Mouse (Mus musculus) macrophage (primary cell): ENCODE measurements around the gene Gsta4. TPM values are rescaled to one million over a fixed set of nuclear protein-coding genes. Genes with fewer than 3 reads are reported as not detected.
"Not testable (repeated sequence)": the region's sequence is repeated elsewhere in the genome, so short reads cannot be mapped to it uniquely, and the experiment has no call there.

Experiments used
- H3K27ac ChIP-seq: fragments of 350-480 bp; formaldehyde crosslinking; 2 replicates; pipeline ENCODE4 v1.9.0; 2021
- H3K36me3 ChIP-seq: fragments of 350-480 bp; formaldehyde crosslinking; 2 replicates; pipeline ENCODE4 v1.9.0; 2021; ENCODE audit errors: inconsistent target
- H3K4me3 ChIP-seq: fragments of 350-480 bp; formaldehyde crosslinking; 2 replicates; pipeline ENCODE4 v1.9.0; 2021; ENCODE audit errors: inconsistent target
- H3K79me2 ChIP-seq: fragments of 350-480 bp; formaldehyde crosslinking; 2 replicates; pipeline ENCODE4 v1.9.0; 2021; ENCODE audit errors: inconsistent target
- WGBS: methylation state at CpG from one replicate; pipeline ENCODE4 v1.1.7; 2026; ENCODE audit warnings: inconsistent platforms; ENCODE audit not compliant: missing documents; 5-methylcytosine and 5-hydroxymethylcytosine counted together
- polyA plus RNA-seq: library from polyadenylated mRNA; stranded (reverse); fragments of 250-400 nt; gene quantifications from 3 replicates; pipeline ENCODE4 v1.2.4, GENCODE M21; 2018; ENCODE audit warnings: inconsistent platforms

The Gsta4 gene
- polyA plus RNA-seq, 1 experiment from 2014 or later, result not detected

DNA sequence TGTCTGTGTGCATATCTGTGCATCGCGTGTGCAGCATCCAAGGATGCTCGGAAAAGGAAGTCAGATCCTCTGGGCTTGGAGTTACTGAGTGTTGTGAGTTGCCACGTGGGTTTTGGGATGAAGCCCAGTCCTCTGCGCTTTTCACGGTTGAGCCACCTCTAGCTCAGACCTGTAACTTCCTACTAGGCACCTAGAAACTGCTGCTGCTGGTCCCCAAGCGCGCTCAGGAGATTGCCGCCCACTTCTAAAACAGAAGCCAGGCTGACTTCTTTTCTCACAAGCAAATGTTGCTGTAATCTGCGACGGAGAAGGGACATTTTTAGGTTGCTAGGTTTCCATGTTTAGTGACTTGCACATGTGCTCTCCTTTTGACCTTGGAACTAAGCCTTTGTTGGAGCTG, 12.5 kb downstream of the Gsta4 start:
- no peak overlapping the region for H3K27ac ChIP-seq
- H3K36me3 ChIP-seq, result no peaks in the 10 kb centered on the region
- H3K79me2 ChIP-seq, result no peaks in the 10 kb centered on the region
- WGBS, result 84% methylated on average over 11 of the region's 11 CpGs
- no peak overlapping the region for H3K4me3 ChIP-seq

DNA sequence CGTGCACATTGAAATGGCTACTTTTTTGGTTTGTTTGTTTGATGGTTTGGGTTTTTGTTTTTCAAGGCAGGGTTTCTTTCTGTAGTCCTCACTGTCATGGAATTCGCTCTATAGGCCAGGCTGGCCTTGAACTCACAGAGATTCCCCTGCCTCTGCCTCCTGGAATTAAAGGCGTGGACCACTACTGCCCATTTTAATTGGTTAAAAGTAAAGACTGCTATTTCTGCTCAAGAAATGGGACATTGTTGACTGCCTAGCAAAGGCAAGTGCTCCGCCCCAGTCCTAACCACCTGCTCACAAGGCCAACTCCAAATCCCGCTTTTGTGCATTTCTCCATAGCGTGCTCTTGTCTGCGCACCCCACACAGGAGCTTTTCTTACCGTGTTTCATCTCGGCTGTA, 15.2 kb downstream of the Gsta4 start:
- no peak overlapping the region for H3K4me3 ChIP-seq
- 91% methylated on average over 8 of the region's 9 CpGs for WGBS
- H3K36me3 ChIP-seq, result no peaks in the 10 kb centered on the region

DNA sequence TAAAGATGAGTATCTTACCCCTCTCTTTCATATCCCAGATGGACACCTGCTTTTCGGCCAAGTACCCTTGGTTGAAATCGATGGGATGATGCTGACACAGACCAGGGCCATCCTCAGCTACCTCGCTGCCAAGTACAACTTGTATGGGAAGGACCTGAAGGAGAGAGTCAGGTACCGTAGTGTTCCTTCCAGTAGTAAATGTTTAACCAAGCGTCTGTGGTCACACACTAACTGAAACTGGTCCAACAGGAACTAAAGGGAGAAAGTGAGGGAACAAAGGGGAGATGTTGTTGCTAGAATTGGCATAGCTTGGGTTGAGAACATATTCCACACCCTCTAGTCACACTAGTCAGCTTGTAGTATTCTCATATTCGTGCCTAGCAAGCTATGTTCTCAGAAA, 21.6 kb downstream of the Gsta4 start:
- 75% methylated on average over 6 of the region's 6 CpGs for WGBS
- no peaks in the 10 kb centered on the region for H3K36me3 ChIP-seq
- H3K27ac ChIP-seq, result no peak overlapping the region
- no peak overlapping the region for H3K4me3 ChIP-seq
- no peaks in the 10 kb centered on the region for H3K79me2 ChIP-seq

More for the DNA sequence above, 15.2 kb downstream of the Gsta4 start:
- Histone ChIP-seq H3K27ac (no peak overlapping the region), H3K79me2 (no peaks in the 10 kb centered on the region)

GRCm38 (mm10) chr9:78208956-78209355, 26.4 kb downstream of the Gsta4 start:
- Histone ChIP-seq H3K27ac (no peak overlapping the region), H3K36me3 (no peaks in the 10 kb centered on the region), H3K4me3 (no peak overlapping the region), H3K79me2 (no peaks in the 10 kb centered on the region)
- WGBS, result 78% methylated on average over 4 of the region's 4 CpGs

DNA sequence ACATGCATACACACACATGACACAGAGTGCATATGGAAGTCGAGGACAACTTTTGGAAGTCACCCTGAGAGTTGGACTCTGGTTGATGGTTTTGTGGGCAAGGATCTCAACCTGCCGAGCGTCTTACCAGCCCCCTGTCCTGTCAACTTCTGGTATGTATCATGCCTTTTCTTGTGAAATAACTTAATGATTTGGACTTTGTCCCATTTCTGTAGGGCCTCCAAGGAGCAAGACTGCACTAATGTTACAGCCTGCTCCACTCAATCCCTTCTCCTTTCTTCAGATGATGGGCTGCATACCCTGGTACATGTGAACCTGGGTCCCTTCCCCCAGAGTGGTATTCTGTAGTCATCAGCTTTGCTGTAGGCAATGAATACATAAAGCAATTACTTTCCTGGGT, 27.5 kb downstream of the Gsta4 start:
- no peaks in the 10 kb centered on the region for H3K36me3 ChIP-seq
- H3K79me2 ChIP-seq, result no peaks in the 10 kb centered on the region
- no peak overlapping the region for H3K4me3 ChIP-seq
- no peak overlapping the region for H3K27ac ChIP-seq
- WGBS, result 87% methylated on average over 3 of the region's 3 CpGs

DNA sequence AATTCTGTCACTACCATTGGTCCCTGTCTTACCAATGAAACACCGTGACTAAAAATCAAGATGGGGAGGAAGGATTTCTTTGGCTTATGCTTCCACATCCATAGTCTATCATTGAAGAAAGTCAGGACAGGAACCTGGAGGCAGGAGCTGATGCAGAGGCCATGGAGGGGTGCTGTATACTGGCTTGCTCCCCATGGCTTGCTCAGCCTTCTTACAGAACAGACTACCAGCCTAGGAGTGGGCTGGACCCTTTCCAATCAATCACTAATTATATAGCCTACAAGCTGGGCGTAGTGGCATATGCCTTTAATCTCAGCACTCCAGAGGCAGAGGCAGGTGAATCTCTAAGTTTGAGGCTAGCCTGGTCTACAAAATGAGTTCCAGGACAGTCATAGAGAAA, 28.2 kb downstream of the Gsta4 start:
- no peaks in the 10 kb centered on the region for H3K79me2 ChIP-seq
- no peaks in the 10 kb centered on the region for H3K36me3 ChIP-seq
- H3K4me3 ChIP-seq, result no peak overlapping the region
- no peak overlapping the region for H3K27ac ChIP-seq
- WGBS, result 96% methylated on average over 2 of the region's 2 CpGs

GRCm38 (mm10) chr9:78211521-78211920, 28.9 kb downstream of the Gsta4 start:
- Histone ChIP-seq H3K27ac (no peak overlapping the region), H3K79me2 (no peaks in the 10 kb centered on the region), H3K36me3 (no peaks in the 10 kb centered on the region), H3K4me3 (no peak overlapping the region)
- 98% methylated on average over 3 of the region's 3 CpGs for WGBS

DNA sequence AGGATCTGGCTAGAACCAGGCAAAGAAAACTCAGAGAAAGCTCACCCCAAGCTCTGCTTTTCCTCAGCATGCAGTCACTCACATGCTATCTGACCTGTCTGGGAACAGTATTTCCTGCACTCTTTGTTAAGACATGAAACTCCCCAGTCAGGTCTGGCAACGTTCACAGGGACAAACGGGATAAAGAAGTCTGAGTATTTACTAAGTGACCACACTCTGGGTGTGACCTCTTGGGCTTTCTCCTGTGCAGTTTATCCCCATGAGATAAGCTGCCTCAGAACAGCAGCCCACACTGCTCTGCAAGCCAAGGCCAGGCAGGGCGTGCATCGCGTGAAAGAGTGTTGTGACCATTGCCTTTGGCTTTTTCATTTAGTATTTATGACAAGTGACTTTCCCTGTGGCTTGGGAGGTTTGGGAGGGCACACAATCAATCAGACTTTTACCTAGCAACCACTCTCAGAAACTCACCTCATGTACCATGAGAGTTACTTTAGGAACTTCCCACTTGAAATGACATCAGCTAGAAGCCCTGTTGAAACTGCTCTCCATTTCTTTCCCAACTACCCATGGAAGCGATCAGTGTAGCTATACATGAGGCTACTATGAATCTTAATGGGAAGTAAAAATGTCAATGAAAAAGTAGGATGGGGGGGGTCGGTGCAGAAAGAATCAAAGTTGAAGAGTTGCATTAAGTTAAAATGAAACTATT, 29.9 kb downstream of the Gsta4 start:
- H3K36me3 ChIP-seq, result no peaks in the 10 kb centered on the region
- no peak overlapping the region for H3K4me3 ChIP-seq
- no peak overlapping the region for H3K27ac ChIP-seq
- 73% methylated on average over 7 of the region's 7 CpGs for WGBS
- H3K79me2 ChIP-seq, result no peaks in the 10 kb centered on the region

DNA sequence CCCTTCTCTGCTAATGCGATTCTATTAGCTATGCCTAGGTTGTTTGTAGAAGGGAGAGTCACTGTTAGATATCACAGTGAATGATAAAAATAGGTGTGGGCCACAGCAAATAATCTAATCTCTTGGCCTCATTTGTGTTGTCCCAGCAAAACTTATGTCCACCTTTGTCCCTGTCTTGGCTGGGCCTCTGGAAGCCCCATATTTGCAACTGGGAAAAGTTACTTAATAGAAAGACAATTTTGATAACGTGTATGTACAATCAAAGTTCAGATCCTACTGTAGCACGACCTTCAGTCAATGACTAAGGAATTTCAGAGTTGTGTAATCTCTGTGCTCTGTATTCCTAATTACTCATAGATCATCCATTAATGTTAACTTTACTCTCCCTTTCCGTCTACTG, 34.5 kb downstream of the Gsta4 start:
- no peaks in the 10 kb centered on the region for H3K79me2 ChIP-seq
- H3K4me3 ChIP-seq, result no peak overlapping the region
- WGBS, result 85% methylated on average over 4 of the region's 4 CpGs
- H3K36me3 ChIP-seq, result no peaks in the 10 kb centered on the region
- no peak overlapping the region for H3K27ac ChIP-seq

- H3K27ac ChIP-seq, result no peak overlapping the region
- WGBS, result 61% methylated on average over 8 of the region's 8 CpGs
- H3K4me3 ChIP-seq, result no peak overlapping the region
- H3K36me3 ChIP-seq, result no peaks in the 10 kb centered on the region
- no peaks in the 10 kb centered on the region for H3K79me2 ChIP-seq
Observed at GRCm38 (mm10) chr9:78222616-78223015, 40.0 kb downstream of the Gsta4 start.

- Histone ChIP-seq H3K79me2 (no peaks in the 10 kb centered on the region), H3K4me3 (no peak overlapping the region), H3K27ac (no peak overlapping the region), H3K36me3 (no peaks in the 10 kb centered on the region)
- WGBS, result 91% methylated on average over 10 of the region's 10 CpGs
Observed at GRCm38 (mm10) chr9:78223221-78223902, 40.8 kb downstream of the Gsta4 start.

DNA sequence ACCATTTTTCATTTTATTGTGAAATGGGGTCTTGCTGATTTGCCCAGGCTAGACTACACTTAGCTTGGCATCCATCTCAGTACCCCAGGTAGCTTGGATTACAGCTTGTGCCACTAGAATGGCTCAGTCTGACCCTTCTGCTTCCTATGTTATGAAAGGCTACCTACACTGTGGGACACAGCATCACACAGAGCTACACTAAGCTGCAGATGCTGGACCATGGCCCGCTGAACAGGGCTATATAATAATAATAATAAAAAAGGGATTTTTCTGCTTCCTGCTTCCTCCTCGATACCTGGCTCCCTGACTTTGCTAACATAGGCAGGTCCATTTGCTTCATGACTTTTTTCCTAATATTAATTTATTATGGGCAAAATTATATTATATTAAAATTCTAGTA, 41.8 kb downstream of the Gsta4 start:
- 100% methylated on average over 2 of the region's 2 CpGs for WGBS
- H3K4me3 ChIP-seq, result no peak overlapping the region
- no peaks in the 10 kb centered on the region for H3K36me3 ChIP-seq
- no peaks in the 10 kb centered on the region for H3K79me2 ChIP-seq
- H3K27ac ChIP-seq, result no peak overlapping the region

GRCm38 (mm10) chr9:78225304-78225703, 42.7 kb downstream of the Gsta4 start:
- Histone ChIP-seq H3K27ac (no peak overlapping the region), H3K79me2 (no peaks in the 10 kb centered on the region), H3K36me3 (no peaks in the 10 kb centered on the region), H3K4me3 (no peak overlapping the region)
- 49% methylated on average over 11 of the region's 11 CpGs for WGBS

DNA sequence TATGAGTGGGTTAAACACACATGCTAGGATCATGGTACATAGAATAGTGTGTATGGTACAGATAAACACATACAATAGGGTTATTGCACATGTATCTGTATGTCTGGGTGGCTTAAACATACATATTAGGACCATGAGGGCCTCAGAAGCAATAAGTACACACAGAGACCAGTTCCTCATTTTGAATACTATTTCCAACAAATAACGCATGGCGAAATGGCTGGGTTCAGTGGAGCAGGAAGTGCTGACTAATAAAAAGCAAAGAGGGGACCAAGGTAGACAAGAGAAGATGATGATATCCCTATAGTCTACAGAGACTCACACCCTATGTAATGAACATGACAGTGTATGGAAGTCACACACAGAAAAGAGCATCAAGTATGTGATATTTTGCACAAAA, 45.5 kb downstream of the Gsta4 start:
- Histone ChIP-seq H3K4me3 (no peak overlapping the region), H3K27ac (no peak overlapping the region), H3K79me2 (no peaks in the 10 kb centered on the region), H3K36me3 (no peaks in the 10 kb centered on the region)
- no CpG with 5 or more reads among the region's 2 CpGs for WGBS

DNA sequence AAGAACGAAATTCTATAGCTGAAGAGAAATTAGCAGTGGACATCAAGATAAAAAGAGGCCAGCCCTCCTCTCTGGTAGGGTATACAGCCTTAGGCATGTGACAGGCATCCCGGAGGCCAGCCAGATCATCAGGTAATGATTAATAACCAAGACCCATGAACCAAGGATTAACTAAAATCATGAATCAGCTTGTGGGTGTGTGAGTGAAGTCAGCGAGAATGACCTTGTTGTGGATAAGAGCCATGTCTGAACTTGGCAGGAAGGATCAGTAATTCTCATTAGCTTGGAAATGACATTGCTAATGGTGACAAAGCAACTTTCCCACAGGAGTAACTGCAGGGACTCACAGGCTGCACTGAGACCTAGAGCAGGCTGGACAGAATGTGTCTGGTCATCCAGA, 47.1 kb downstream of the Gsta4 start:
- not testable (repeated sequence) for H3K36me3 ChIP-seq, H3K79me2 ChIP-seq, H3K4me3 ChIP-seq, H3K27ac ChIP-seq
- 100% methylated on average over 2 of the region's 3 CpGs for WGBS
